Comparison of ENCODE assay signal across 9 mouse cellular contexts in the genomic region with DNA sequence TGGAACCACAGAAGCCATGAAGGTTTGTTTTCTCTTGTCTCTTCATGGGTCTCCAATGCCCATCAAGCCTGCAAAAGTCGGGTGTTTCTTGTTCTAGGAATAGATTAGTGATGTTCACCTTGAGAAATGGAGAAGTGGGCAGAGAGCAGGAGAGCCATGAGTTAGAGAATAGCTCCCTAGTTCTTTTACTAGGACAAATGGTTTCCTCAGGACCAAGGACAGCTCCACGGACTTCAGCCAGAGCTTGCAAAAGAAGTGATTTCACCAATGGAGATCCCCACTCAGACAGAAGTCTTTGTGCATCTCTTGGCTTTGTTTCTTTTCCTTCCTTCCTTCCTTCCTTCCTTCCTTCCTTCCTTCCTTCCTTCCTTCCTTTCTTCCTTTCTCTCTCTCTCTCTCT.
DNase-seq lines count a peak whose midpoint lies in the region; TF ChIP-seq lines count a peak whose summit lies in the region.
"Had no signal": no experiment of that assay in that cellular context is flagged by ENCODE, and none has a peak within 500 bp of the region (broad histone marks: within the 10 kb centered on the region; RNA-seq: fewer than 3 reads in every experiment).

No protein-coding gene starts in this region.

- no peaks in the 10 kb centered on the region for H3K9me3 ChIP-seq in limb, embryonic 10.5 days (replicated peaks)

- no peak overlapping the region for H3K27ac ChIP-seq in limb, embryonic 10.5 days
- H3K27ac ChIP-seq in cerebellum, adult 2 months (ENCODE audit: insufficient read depth, low read length) = no peak overlapping the region
- H3K27ac ChIP-seq: macrophage had no signal

- H3K36me3 ChIP-seq in limb, embryonic 10.5 days = no peaks in the 10 kb centered on the region

- peaks cover 7% of the 10 kb centered on the region for H3K4me1 ChIP-seq in limb, embryonic 10.5 days
- no peaks in the 10 kb centered on the region for H3K4me1 ChIP-seq in cerebellum, adult 2 months (ENCODE audit: control insufficient read depth, insufficient read depth, low read length)

- H3K27me3 ChIP-seq in limb, embryonic 10.5 days (ENCODE audit: low read depth, poor library complexity, severe bottlenecking) = no peaks in the 10 kb centered on the region
- no peaks in the 10 kb centered on the region for H3K27me3 ChIP-seq in cerebellum, adult 2 months (ENCODE audit: control insufficient read depth, insufficient read depth, low read length)

- WGBS in limb, embryonic 10.5 days = 4% methylated on average over 2 of the region's 2 CpGs
- 25% methylated on average over 2 of the region's 2 CpGs for WGBS in cerebellum, adult 2 months

- no peak for TF ChIP-seq CTCF in cerebellum, adult 2 months (IDR thresholded peaks at IDR 0.05; ENCODE audit: borderline replicate concordance, insufficient read depth, low read depth, low read length)

- H3K4me3 ChIP-seq in limb, embryonic 10.5 days = no peak overlapping the region
- H3K4me3 ChIP-seq in cerebellum, adult 2 months (replicated peaks; ENCODE audit: insufficient read depth, low read depth, low read length) = no peak overlapping the region

- intact Hi-C loops in heart, postnatal 10 days (cut with DNase I) = no loop called here
- intact Hi-C loops in heart, postnatal 25 days (cut with DNase I) = no loop called here

- TF ChIP-seq POLR2A in cerebellum, adult 2 months (IDR thresholded peaks at IDR 0.05; ENCODE audit: borderline replicate concordance, insufficient read depth, low read length) = no peak

- DNase-seq in heart, postnatal 10 days = peak; percentile 51 to 77
- no peak for DNase-seq in heart, postnatal 25 days (ENCODE audit: low spot score)
- peak; percentile 32 for DNase-seq in A20 (ENCODE audit: low read depth, low spot score)
- peak; percentile 65 to 76 for DNase-seq in adrenal gland, postnatal 36 days
- DNase-seq in limb, embryonic 10.5 days (ENCODE audit: low spot score) = peak; percentile 72
- no peak for DNase-seq in cerebellum, adult 2 months
- no peak for DNase-seq in spleen, postnatal 36 days (ENCODE audit: low spot score in 2 of 2)
- DNase-seq in cerebellum, postnatal 14 days = no peak

Comparison
In these comparisons a context has a peak if more than half of its experiments do, and no peak if none do; other contexts are left out.
1. DNase-seq: peak in heart, postnatal 10 days (2 of 2), A20 (single experiment), adrenal gland, postnatal 36 days (2 of 2) and limb, embryonic 10.5 days (single experiment); none in heart, postnatal 25 days (single experiment), cerebellum, adult 2 months (0 of 2), spleen, postnatal 36 days (0 of 2) and cerebellum, postnatal 14 days (0 of 2).